Mouse (Mus musculus): Measurements from ENCODE around the gene Olfr859. TPM values are rescaled to one million over a fixed set of nuclear protein-coding genes. Genes with fewer than 3 reads are reported as not detected.
"Not testable (repeated sequence)": the region's sequence is repeated elsewhere in the genome, so short reads cannot be mapped to it uniquely, and the experiment has no call there.

Olfr859 gene
- polyA plus RNA-seq (2015; fragmentation: Nextera tagmentation; extraction: Ambion mirVana): not detected in 2 replicates

DNA sequence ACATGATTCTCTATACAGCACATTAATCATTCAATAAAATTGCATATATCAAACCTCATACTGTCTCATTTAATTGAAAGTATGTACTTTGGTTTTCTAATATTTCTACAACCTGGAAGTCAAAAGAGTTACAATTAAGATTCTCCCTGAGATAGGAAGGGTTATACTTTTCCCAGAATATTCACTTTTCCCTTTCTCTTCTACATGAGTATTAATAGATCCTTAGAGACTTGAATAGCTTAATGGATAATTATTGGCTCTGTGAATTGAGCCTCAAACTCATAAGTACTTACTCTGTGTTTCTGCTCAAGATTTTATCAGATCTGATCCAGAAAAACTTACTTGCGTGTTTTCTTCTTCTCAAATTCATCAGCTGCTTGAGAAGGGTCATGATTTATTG, at the start of gene Olfr859:
Gene Olfr859, plus strand, starts transcription at position 301 of the 400 bp plus-strand sequence.
- not testable (repeated sequence) for ATAC-seq (ENCODE audit: low FRiP score, low TSS enrichment); H3K36me3 ChIP-seq (ENCODE audit: insufficient read depth, low read length); H3K27ac ChIP-seq (ENCODE audit: low read length); H3K9me3 ChIP-seq (ENCODE audit: low read length); H3K4me2 ChIP-seq (replicated peaks; ENCODE audit: low read depth, low read length); H3K27me3 ChIP-seq (ENCODE audit: insufficient read depth, low read length); H3K9ac ChIP-seq (replicated peaks; ENCODE audit: low read length); H3K4me1 ChIP-seq (ENCODE audit: insufficient read depth, low read length); H3K4me3 ChIP-seq (ENCODE audit: low read length)
- 63% methylated on average over 1 of the region's 1 CpGs for WGBS

DNA sequence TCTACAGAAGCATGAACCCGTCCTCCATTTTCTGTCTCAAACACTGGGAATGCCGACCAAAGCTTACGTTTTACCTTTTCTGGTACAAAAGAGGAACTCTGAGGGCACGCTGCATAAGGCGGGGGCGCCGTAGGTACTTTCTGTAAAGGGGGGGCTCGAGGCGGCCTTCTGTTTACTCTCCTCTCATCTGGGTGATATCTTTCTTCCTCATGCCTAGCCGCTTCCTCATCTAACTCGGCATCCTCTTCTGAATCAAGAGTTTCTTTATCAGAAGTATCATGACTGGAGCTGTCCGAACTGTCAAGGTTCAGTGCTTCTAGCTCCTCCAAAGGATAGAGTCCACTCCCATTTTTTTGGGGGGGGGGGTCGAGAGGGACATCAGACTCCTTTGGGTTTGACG, 35.6 kb upstream of the Olfr859 start:
- Histone ChIP-seq H3K27me3 (ENCODE audit: insufficient read depth, low read length) (no peaks in the 10 kb centered on the region), H3K36me3 (ENCODE audit: insufficient read depth, low read length) (no peaks in the 10 kb centered on the region), H3K9ac (replicated peaks; ENCODE audit: low read length) (no peak overlapping the region), H3K4me1 (ENCODE audit: insufficient read depth, low read length) (no peaks in the 10 kb centered on the region), H3K4me3 (ENCODE audit: low read length) (no peak overlapping the region), H3K9me3 (ENCODE audit: low read length) (peaks cover 15% of the 10 kb centered on the region), H3K4me2 (replicated peaks; ENCODE audit: low read depth, low read length) (no peak overlapping the region), H3K27ac (ENCODE audit: low read length) (no peak overlapping the region)
- ATAC-seq (ENCODE audit: low FRiP score, low TSS enrichment): no peak
- 86% methylated on average over 14 of the region's 14 CpGs for WGBS

DNA sequence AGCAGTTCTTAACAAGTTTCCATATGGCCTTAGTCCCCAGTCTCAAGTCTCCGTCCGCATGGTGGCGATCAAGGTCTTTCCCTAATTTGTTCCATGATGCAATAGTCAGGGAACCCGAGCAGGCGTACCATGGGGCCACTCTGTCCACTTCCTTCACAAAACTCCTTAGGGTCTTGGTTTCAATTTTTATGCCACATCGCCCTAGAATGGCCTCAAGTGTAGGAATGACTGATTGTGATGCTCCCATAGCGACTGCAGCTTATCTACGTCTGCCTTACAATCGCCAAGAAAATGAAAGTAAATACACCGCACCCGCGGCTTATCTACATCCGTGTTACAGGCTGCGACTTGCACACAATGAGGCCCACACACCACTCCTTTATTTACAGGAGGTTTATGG, 35.0 kb upstream of the Olfr859 start:
- H3K4me1 ChIP-seq (ENCODE audit: insufficient read depth, low read length): no peaks in the 10 kb centered on the region
- no peak overlapping the region for H3K27ac ChIP-seq (ENCODE audit: low read length)
- no peak overlapping the region for H3K4me2 ChIP-seq (replicated peaks; ENCODE audit: low read depth, low read length)
- no peak overlapping the region for H3K9ac ChIP-seq (replicated peaks; ENCODE audit: low read length)
- no peak for ATAC-seq (ENCODE audit: low FRiP score, low TSS enrichment)
- 91% methylated on average over 14 of the region's 14 CpGs for WGBS
- H3K4me3 ChIP-seq (ENCODE audit: low read length): no peak overlapping the region
- no peaks in the 10 kb centered on the region for H3K27me3 ChIP-seq (ENCODE audit: insufficient read depth, low read length)
- no peaks in the 10 kb centered on the region for H3K36me3 ChIP-seq (ENCODE audit: insufficient read depth, low read length)
- H3K9me3 ChIP-seq (ENCODE audit: low read length): peaks cover 12% of the 10 kb centered on the region

DNA sequence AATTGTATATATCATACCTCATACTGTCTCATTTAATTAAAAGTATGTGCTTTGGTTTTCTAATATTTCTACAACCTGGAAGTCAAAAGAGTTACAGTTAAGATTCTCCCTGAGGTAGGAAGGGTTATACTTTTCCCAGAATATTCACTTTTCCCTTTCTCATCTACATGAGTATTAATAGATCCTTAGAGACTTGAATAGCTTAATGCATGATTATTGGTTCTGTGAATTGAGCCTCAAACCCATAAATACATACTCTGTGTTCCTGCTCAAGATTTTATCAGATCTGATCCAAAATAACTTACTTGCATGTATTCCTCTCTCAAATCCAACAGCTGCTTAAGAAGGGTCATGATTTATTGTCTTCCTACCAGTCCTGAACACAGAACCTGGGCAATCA, 24.7 kb upstream of the Olfr859 start, which contains the start of gene Olfr58:
Gene Olfr58, plus strand, starts transcription at position 301 of the 400 bp plus-strand sequence.
- no peak within 1 kb of the TSS for H3K4me2 ChIP-seq (replicated peaks; ENCODE audit: low read depth, low read length)
- H3K4me3 ChIP-seq (ENCODE audit: low read length): no peak within 1 kb of the TSS
- H3K4me1 ChIP-seq (ENCODE audit: insufficient read depth, low read length): no peaks in the 10 kb centered on the region
- H3K27me3 ChIP-seq (ENCODE audit: insufficient read depth, low read length): no peaks in the 10 kb centered on the region
- H3K27ac ChIP-seq (ENCODE audit: low read length): no peak within 1 kb of the TSS
- no peak within 1 kb of the TSS for H3K9ac ChIP-seq (replicated peaks; ENCODE audit: low read length)
- no peaks in the 10 kb centered on the region for H3K36me3 ChIP-seq (ENCODE audit: insufficient read depth, low read length)
- ATAC-seq (ENCODE audit: low FRiP score, low TSS enrichment): no peak
- no peaks in the 10 kb centered on the region for H3K9me3 ChIP-seq (ENCODE audit: low read length)

DNA sequence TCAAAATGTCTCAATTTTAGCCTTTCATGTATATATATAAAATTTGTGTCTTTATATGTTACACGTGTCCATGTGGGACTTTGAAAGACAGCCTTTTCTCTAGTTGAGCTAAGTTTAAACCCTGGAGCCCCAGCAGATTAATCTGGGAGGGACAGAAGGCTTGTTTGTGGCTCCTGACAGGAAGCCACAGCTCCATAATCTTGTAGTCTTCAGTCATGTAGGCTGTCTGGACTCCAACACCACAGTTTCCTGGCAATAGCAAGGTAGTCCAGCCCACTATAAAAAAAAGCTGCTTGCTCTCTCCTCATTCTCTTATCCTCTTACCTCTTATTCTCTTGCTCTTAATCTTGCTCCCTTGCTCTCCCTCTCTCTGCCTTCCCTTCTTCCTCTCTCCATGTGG, 1.7 kb upstream of the Olfr859 start:
- no peaks in the 10 kb centered on the region for H3K4me1 ChIP-seq (ENCODE audit: insufficient read depth, low read length)
- ATAC-seq (ENCODE audit: low FRiP score, low TSS enrichment): no peak
- H3K27ac ChIP-seq (ENCODE audit: low read length): no peak overlapping the region
- H3K4me2 ChIP-seq (replicated peaks; ENCODE audit: low read depth, low read length): no peak overlapping the region
- 70% methylated on average over 1 of the region's 1 CpGs for WGBS
- no peak overlapping the region for H3K4me3 ChIP-seq (ENCODE audit: low read length)
- H3K36me3 ChIP-seq (ENCODE audit: insufficient read depth, low read length): no peaks in the 10 kb centered on the region
- no peak overlapping the region for H3K9ac ChIP-seq (replicated peaks; ENCODE audit: low read length)
- H3K27me3 ChIP-seq (ENCODE audit: insufficient read depth, low read length): no peaks in the 10 kb centered on the region
- no peaks in the 10 kb centered on the region for H3K9me3 ChIP-seq (ENCODE audit: low read length)

DNA sequence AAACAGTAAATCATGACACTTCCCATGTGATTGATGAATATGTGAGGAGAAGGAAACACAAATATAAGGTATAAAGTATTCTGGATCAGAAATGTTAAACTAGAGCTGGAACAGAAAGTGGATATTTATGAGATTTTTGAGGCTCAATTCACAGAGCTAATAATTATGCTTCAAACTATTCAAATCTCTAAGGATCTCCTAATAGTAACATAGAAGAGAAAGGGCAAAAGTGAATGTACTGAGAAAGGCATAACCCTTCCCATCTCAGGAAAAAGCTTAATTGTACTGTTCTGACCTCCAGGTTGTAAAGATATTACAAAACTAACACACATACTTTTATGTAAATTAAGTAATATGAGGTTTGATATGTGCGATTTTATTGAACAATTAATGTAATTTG, 44.9 kb downstream of the Olfr859 start, which contains the start of gene Olfr860:
Gene Olfr860, minus strand, starts transcription at position 101 of the 400 bp plus-strand sequence.
- 86% methylated on average over 1 of the region's 1 CpGs for WGBS
- Histone ChIP-seq H3K27me3 (ENCODE audit: insufficient read depth, low read length) (no peaks in the 10 kb centered on the region), H3K36me3 (ENCODE audit: insufficient read depth, low read length) (no peaks in the 10 kb centered on the region), H3K4me2 (replicated peaks; ENCODE audit: low read depth, low read length) (no peak within 1 kb of the TSS), H3K9me3 (ENCODE audit: low read length) (no peaks in the 10 kb centered on the region), H3K27ac (ENCODE audit: low read length) (no peak within 1 kb of the TSS), H3K4me3 (ENCODE audit: low read length) (no peak within 1 kb of the TSS), H3K4me1 (ENCODE audit: insufficient read depth, low read length) (no peaks in the 10 kb centered on the region), H3K9ac (replicated peaks; ENCODE audit: low read length) (no peak within 1 kb of the TSS)
- ATAC-seq (ENCODE audit: low FRiP score, low TSS enrichment): no peak

Other genes with a start within 250 kb of the Olfr859 start
- not detected in 2 replicates for gene Olfr854, start 237.5 kb upstream of the Olfr859 start, polyA plus RNA-seq (2015; fragmentation: Nextera tagmentation; extraction: Ambion mirVana)
- gene Olfr855, start 222.3 kb upstream of the Olfr859 start, polyA plus RNA-seq (2015; fragmentation: Nextera tagmentation; extraction: Ambion mirVana): not detected in 2 replicates
- gene Zfp317, start 182.8 kb upstream of the Olfr859 start, polyA plus RNA-seq (2015; fragmentation: Nextera tagmentation; extraction: Ambion mirVana): 34.5 and 36.1 TPM in 2 replicates
- not detected in 2 replicates for gene Olfr857, start 95.5 kb upstream of the Olfr859 start, polyA plus RNA-seq (2015; fragmentation: Nextera tagmentation; extraction: Ambion mirVana)
- not detected in 2 replicates for gene Olfr58, start 24.6 kb upstream of the Olfr859 start, polyA plus RNA-seq (2015; fragmentation: Nextera tagmentation; extraction: Ambion mirVana)
- not detected in 2 replicates for gene Olfr860, start 44.8 kb downstream of the Olfr859 start, polyA plus RNA-seq (2015; fragmentation: Nextera tagmentation; extraction: Ambion mirVana)
- gene Olfr862, start 83.1 kb downstream of the Olfr859 start, polyA plus RNA-seq (2015; fragmentation: Nextera tagmentation; extraction: Ambion mirVana): not detected in 2 replicates
- 0.14 and 0.15 TPM in 2 replicates for gene Olfr77, start 112.0 kb downstream of the Olfr859 start, polyA plus RNA-seq (2015; fragmentation: Nextera tagmentation; extraction: Ambion mirVana)
- gene Olfr866, start 223.1 kb downstream of the Olfr859 start, polyA plus RNA-seq (2015; fragmentation: Nextera tagmentation; extraction: Ambion mirVana): not detected in 2 replicates

Data from kidney, embryonic 16.5 days (tissue).